Mouse (Mus musculus) kidney, postnatal 0 days (tissue): ENCODE measurements around the gene Acer2. TPM values are rescaled to one million over a fixed set of nuclear protein-coding genes. Genes with fewer than 3 reads are reported as not detected.

Experiments
- ATAC-seq: fragments of 200-750 bp; cut with Nextera tagmentation; replicated peaks from 2 replicates; pipeline ENCODE4 v1.8.0; 2017; ENCODE audit warnings: low read depth, moderate number of reproducible peaks, moderate TSS enrichment, moderate library complexity; ENCODE audit not compliant: low FRiP score
- DNase-seq: peaks from one replicate; pipeline ENCODE4 v3.0.0-alpha.2; 2016; ENCODE audit warnings: low spot score
- H3K27ac ChIP-seq: fragments of 300-500 bp; sonication (generic); 2 replicates; pipeline ENCODE4 v1.5.1; 2014; ENCODE audit warnings: mild to moderate bottlenecking
- H3K27me3 ChIP-seq: fragments of 300-500 bp; sonication (generic); 2 replicates; pipeline ENCODE4 v1.6.1; 2014; ENCODE audit warnings: low read length, mixed read lengths; ENCODE audit not compliant: insufficient read depth
- H3K36me3 ChIP-seq: fragments of 300-500 bp; sonication (generic); 2 replicates; pipeline ENCODE4 v1.6.1; 2014; ENCODE audit warnings: low read length, mixed read lengths; ENCODE audit not compliant: insufficient read depth
- H3K4me1 ChIP-seq: fragments of 300-500 bp; sonication (generic); replicated peaks from 2 replicates; pipeline ENCODE4 v1.6.1; 2014; ENCODE audit warnings: antibody characterized with exemption, low read length, mixed read lengths; ENCODE audit not compliant: insufficient read depth
- H3K4me2 ChIP-seq: fragments of 300-500 bp; sonication (generic); 2 replicates; pipeline ENCODE4 v1.6.1; 2014; ENCODE audit warnings: mild to moderate bottlenecking, low read length, moderate library complexity, mixed read lengths
- H3K4me3 ChIP-seq: fragments of 300-500 bp; sonication (generic); replicated peaks from 2 replicates; pipeline ENCODE4 v1.5.1; 2014; ENCODE audit warnings: low read depth, low read length
- H3K9ac ChIP-seq: fragments of 300-500 bp; sonication (generic); 2 replicates; pipeline ENCODE4 v1.6.1; 2014; ENCODE audit warnings: low read depth, low read length
- H3K9me3 ChIP-seq: fragments of 300-500 bp; sonication (generic); replicated peaks from 2 replicates; pipeline ENCODE4 v1.6.1; 2016; ENCODE audit warnings: low read length, inconsistent platforms, mixed read lengths
- CTCF ChIP-seq: IDR thresholded peaks from 2 replicates; pipeline ENCODE4 v1.5.1; 2016; ENCODE audit warnings: antibody characterized with exemption, low read depth, mild to moderate bottlenecking, moderate library complexity
- WGBS: fragments of 180-500 bp; shearing (Covaris S2); extraction: QIAGEN DNeasy Blood & Tissue Kit; methylation state at CpG from one replicate; pipeline ENCODE4 v1.1.7; 2014; 5-methylcytosine and 5-hydroxymethylcytosine counted together
- polyA plus RNA-seq: library from polyadenylated mRNA; unstranded; fragments of >200 nt; fragmentation: Nextera tagmentation; extraction: Ambion mirVana; gene quantifications from 2 replicates; pipeline ENCODE4 v1.2.1, GENCODE M21; 2015

Gene Acer2
- polyA plus RNA-seq, 1 experiment from 2014 or later = 55.5 TPM

DNA sequence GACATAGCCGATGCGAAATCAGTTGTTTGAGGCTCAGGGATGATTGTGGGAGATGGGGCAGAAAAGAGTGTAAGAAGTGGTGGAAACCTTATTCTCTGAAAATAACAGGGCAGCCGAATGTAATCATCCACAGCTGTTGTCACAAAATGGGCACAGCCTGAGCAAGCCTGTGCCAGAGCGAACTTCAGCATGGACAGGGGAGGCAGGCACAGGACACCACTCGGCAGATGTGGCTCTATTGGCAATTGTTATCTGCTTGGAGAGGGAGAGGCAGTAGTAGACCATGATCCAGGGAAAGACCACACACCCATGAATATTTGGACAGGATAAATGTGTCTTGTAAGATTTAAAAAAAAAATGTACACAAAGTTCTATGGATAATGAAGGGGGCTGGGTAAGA, 103.1 kb downstream of the Acer2 start:
- Histone ChIP-seq H3K4me3 (no peak overlapping the region), H3K4me1 (no peaks in the 10 kb centered on the region), H3K9ac (no peak overlapping the region), H3K4me2 (no peak overlapping the region), H3K27ac (no peak overlapping the region), H3K9me3 (no peaks in the 10 kb centered on the region), H3K27me3 (no peaks in the 10 kb centered on the region), H3K36me3 (no peaks in the 10 kb centered on the region)
- WGBS = 90% methylated on average over 5 of the region's 5 CpGs
- ATAC-seq (no peak), DNase-seq (no peak)
- no peak for TF ChIP-seq CTCF

Other genes starting within 250 kb of the Acer2 start
- gene Plin2, start 204.3 kb upstream of the Acer2 start, polyA plus RNA-seq = 64.5 and 68.9 TPM in 2 replicates
- 3.9 and 4.0 TPM in 2 replicates for gene Dennd4c, start 125.8 kb upstream of the Acer2 start, polyA plus RNA-seq
- 781 TPM in 2 replicates for gene Rps6, start 17.0 kb upstream of the Acer2 start, polyA plus RNA-seq